Mouse (Mus musculus) cortical plate, adult 2 months (tissue): ENCODE data around the gene Sarm1.

Experiments used
- CTCF ChIP-seq: fragments of 200-500 bp; IDR thresholded peaks from 2 replicates; pipeline ENCODE4 v1.5.1; 2011; ENCODE audit warnings: mild to moderate bottlenecking, control low read depth, low read length; ENCODE audit not compliant: insufficient read depth; ENCODE audit errors: extremely low read depth
- POLR2A ChIP-seq: fragments of 200-500 bp; IDR thresholded peaks from 2 replicates; pipeline ENCODE4 v1.6.1; 2011; ENCODE audit warnings: mild to moderate bottlenecking, low read length, control low read depth; ENCODE audit not compliant: insufficient read depth; ENCODE audit errors: extremely low read depth

GRCm38 (mm10) chr11:78513106-78513790, 15.7 kb upstream of the Sarm1 start:
- TF ChIP-seq CTCF (no peak), POLR2A (no peak)
